Mouse (Mus musculus): ENCODE data around the gene Rbm34.

DNA sequence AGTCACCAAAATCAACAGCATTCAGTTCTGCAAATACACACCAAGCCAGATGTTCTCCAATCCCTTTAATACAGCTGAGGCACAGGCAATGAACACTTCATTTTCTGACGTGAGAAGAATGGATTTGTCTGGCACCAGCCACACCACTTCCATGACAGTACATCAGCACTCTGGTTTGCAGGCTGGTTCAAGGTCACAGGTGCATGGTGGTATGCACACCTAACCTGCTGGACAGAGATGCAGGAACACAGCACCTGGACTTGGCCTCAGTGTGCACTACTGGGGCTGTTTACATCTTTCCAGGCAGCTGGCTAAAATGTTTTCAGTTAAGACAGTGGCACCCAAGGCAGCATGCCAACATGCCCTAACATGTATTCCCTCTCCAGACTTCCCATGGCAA, 38.2 kb downstream of the Rbm34 start:
- TF ChIP-seq POLR2A (IDR thresholded peaks at IDR 0.05; ENCODE audit: borderline replicate concordance, extremely low read depth, insufficient read depth, insufficient read length, poor library complexity, severe bottlenecking) (no peak), CTCF (IDR thresholded peaks at IDR 0.05; ENCODE audit: borderline replicate concordance, extremely low read depth, insufficient read depth, insufficient read length) (no peak)
